Mouse (Mus musculus): ENCODE measurements around the gene Rexo5. TPM values are rescaled to one million over a fixed set of nuclear protein-coding genes. Genes with fewer than 3 reads are reported as not detected.

Gene Rexo5
- total and polyA plus RNA-seq, 3 experiments, result 0.75 to 3.3 (median 1.2) TPM

DNA sequence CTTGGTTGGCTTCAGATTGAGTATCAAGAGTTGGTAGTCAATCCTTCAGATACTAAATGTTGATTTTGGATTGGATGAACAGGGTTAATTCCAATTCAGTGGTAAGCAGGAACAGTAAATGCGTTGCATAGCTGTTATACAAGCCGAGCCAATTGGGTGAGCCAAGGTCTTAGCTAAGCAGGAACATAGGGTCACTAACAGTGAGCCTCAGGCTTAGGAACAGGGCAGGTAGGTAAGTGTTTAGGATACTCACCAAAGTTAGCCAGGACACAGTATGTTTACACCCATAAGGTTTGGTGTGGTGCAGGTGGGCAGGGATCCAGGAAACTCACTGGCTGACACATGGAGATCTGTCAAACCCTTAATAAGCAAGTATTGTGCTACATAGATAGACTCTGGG, 53.6 kb downstream of the Rexo5 start:
- no peak for DNase-seq
- Histone ChIP-seq H3K27me3 (ENCODE audit: control insufficient read depth, insufficient read depth, low read length) (no peaks in the 10 kb centered on the region), H3K79me2 (replicated peaks; ENCODE audit: control insufficient read depth, insufficient read depth, low read length) (no peaks in the 10 kb centered on the region), H3K4me1 (ENCODE audit: control insufficient read depth, insufficient read depth, low read length) (peaks cover 2% of the 10 kb centered on the region), H3K9ac (ENCODE audit: low read depth, low read length) (no peak overlapping the region), H3K4me3 (no peak overlapping the region), H3K27ac (no peak overlapping the region), H3K36me3 (ENCODE audit: control insufficient read depth, insufficient read depth, low read length) (peaks cover 2% of the 10 kb centered on the region; the same call in 1 of the 2 replicates)
- 77% methylated on average over 2 of the region's 2 CpGs for WGBS
- intact Hi-C loops (cut with DNase I), result loop anchor here (5.0 to 10.0 kb wide), 2 partner anchors 115 to 477 kb away; partner anchors contain the start of gene Abca15
- no peak for TF ChIP-seq POLR2A (IDR thresholded peaks at IDR 0.05; ENCODE audit: insufficient read depth, low read depth, low read length)
- TF ChIP-seq CTCF (IDR thresholded peaks at IDR 0.05), result no peak
- no peak for TF ChIP-seq EP300 (IDR thresholded peaks at IDR 0.05; ENCODE audit: insufficient read depth, low read depth, low read length)

DNA sequence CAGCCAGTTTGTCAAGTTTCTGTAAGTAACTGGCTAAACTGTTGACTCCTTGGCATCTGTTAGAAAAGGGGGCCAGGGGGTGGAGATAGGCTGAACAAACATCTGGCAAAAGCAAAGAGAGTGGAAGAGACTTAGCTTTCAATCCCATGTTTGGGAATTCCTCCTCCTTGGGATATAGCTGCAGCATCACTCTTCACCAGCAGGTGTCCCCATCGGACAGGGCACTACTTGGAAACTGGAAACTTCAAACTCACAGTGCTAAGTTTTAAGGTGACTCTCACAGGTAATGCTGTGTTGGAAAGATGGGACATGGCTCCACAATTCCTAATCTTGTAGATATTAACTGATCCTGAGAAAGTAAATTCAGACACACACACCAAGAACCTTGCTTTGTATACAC, 55.3 kb downstream of the Rexo5 start:
- Histone ChIP-seq H3K27me3 (ENCODE audit: control insufficient read depth, insufficient read depth, low read length) (no peaks in the 10 kb centered on the region), H3K27ac (no peak overlapping the region), H3K9ac (ENCODE audit: low read depth, low read length) (no peak overlapping the region), H3K4me1 (ENCODE audit: control insufficient read depth, insufficient read depth, low read length) (peaks cover 2% of the 10 kb centered on the region), H3K4me3 (no peak overlapping the region), H3K36me3 (ENCODE audit: control insufficient read depth, insufficient read depth, low read length) (peaks cover 2% of the 10 kb centered on the region; the same call in 1 of the 2 replicates), H3K79me2 (replicated peaks; ENCODE audit: control insufficient read depth, insufficient read depth, low read length) (no peaks in the 10 kb centered on the region)
- DNase-seq, result peak; percentile 51 to 82
- intact Hi-C loops (cut with DNase I), result loop anchor here (1.0 to 10.0 kb wide), 6 partner anchors 113 to 476 kb away; partner anchors contain the start of genes Abca14, Abca15, Crym and Tmem159
- peak; percentile 97 for TF ChIP-seq CTCF (IDR thresholded peaks at IDR 0.05)
- no peak for TF ChIP-seq POLR2A (IDR thresholded peaks at IDR 0.05; ENCODE audit: insufficient read depth, low read depth, low read length)
- peak; percentile 91 for TF ChIP-seq EP300 (IDR thresholded peaks at IDR 0.05; ENCODE audit: insufficient read depth, low read depth, low read length)
- 0% methylated on average over 1 of the region's 1 CpGs for WGBS

GRCm38 (mm10) chr7:119850737-119851136, 56.9 kb downstream of the Rexo5 start:
- peak; percentile 37 to 68 for DNase-seq
- peaks cover 2% of the 10 kb centered on the region; the same call in 1 of the 2 replicates for H3K36me3 ChIP-seq (ENCODE audit: control insufficient read depth, insufficient read depth, low read length)
- no peak overlapping the region for H3K9ac ChIP-seq (ENCODE audit: low read depth, low read length)
- TF ChIP-seq POLR2A (IDR thresholded peaks at IDR 0.05; ENCODE audit: insufficient read depth, low read depth, low read length), result no peak
- no peak for TF ChIP-seq CTCF (IDR thresholded peaks at IDR 0.05)
- TF ChIP-seq EP300 (IDR thresholded peaks at IDR 0.05; ENCODE audit: insufficient read depth, low read depth, low read length), result peak; percentile 75
- H3K27ac ChIP-seq, result no peak overlapping the region
- peaks cover 2% of the 10 kb centered on the region for H3K4me1 ChIP-seq (ENCODE audit: control insufficient read depth, insufficient read depth, low read length)
- intact Hi-C loops (cut with DNase I), result no loop called here
- no peaks in the 10 kb centered on the region for H3K79me2 ChIP-seq (replicated peaks; ENCODE audit: control insufficient read depth, insufficient read depth, low read length)
- WGBS, result 40% methylated on average over 5 of the region's 5 CpGs
- H3K4me3 ChIP-seq, result no peak overlapping the region
- no peaks in the 10 kb centered on the region for H3K27me3 ChIP-seq (ENCODE audit: control insufficient read depth, insufficient read depth, low read length)

- H3K27ac ChIP-seq, result no peak overlapping the region
- no peak overlapping the region for H3K9ac ChIP-seq (ENCODE audit: low read depth, low read length)
- intact Hi-C loops (cut with DNase I), result no loop called here
- H3K4me1 ChIP-seq (ENCODE audit: control insufficient read depth, insufficient read depth, low read length), result peaks cover 2% of the 10 kb centered on the region
- H3K27me3 ChIP-seq (ENCODE audit: control insufficient read depth, insufficient read depth, low read length), result no peaks in the 10 kb centered on the region
- no peak for DNase-seq
- peaks cover 2% of the 10 kb centered on the region; the same call in 1 of the 2 replicates for H3K36me3 ChIP-seq (ENCODE audit: control insufficient read depth, insufficient read depth, low read length)
- no peak for TF ChIP-seq POLR2A (IDR thresholded peaks at IDR 0.05; ENCODE audit: insufficient read depth, low read depth, low read length)
- TF ChIP-seq CTCF (IDR thresholded peaks at IDR 0.05), result no peak
- H3K4me3 ChIP-seq, result no peak overlapping the region
- H3K79me2 ChIP-seq (replicated peaks; ENCODE audit: control insufficient read depth, insufficient read depth, low read length), result no peaks in the 10 kb centered on the region
Observed at GRCm38 (mm10) chr7:119852494-119852893, 58.7 kb downstream of the Rexo5 start.

DNA sequence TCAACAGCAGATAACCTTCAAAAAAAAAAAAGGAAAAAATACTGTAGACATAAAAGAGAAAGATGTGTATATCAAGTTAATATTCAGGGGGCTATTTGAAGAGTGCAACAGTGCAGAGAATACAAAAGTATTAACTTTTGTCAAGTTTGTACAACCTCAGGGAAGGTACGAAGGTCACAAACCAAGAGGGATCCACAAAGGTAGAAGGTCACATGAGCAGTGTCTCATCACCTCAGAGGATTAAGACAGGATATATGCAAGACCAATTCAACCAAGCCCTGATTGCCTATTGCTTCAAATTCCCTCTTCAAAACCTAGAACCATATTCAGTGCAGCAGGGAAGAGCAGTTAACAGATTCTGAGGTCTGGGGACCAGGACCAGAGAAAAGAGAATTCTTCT, 59.4 kb downstream of the Rexo5 start:
- Histone ChIP-seq H3K27me3 (ENCODE audit: control insufficient read depth, insufficient read depth, low read length) (no peaks in the 10 kb centered on the region), H3K9ac (ENCODE audit: low read depth, low read length) (no peak overlapping the region), H3K79me2 (replicated peaks; ENCODE audit: control insufficient read depth, insufficient read depth, low read length) (no peaks in the 10 kb centered on the region), H3K27ac (no peak overlapping the region), H3K4me1 (ENCODE audit: control insufficient read depth, insufficient read depth, low read length) (peaks cover 2% of the 10 kb centered on the region), H3K36me3 (ENCODE audit: control insufficient read depth, insufficient read depth, low read length) (peaks cover 2% of the 10 kb centered on the region; the same call in 1 of the 2 replicates), H3K4me3 (no peak overlapping the region)
- WGBS, result 98% methylated on average over 1 of the region's 1 CpGs
- intact Hi-C loops (cut with DNase I), result no loop called here
- DNase-seq, result no peak
- TF ChIP-seq CTCF (IDR thresholded peaks at IDR 0.05), result no peak
- TF ChIP-seq POLR2A (IDR thresholded peaks at IDR 0.05; ENCODE audit: insufficient read depth, low read depth, low read length), result no peak
- TF ChIP-seq EP300 (IDR thresholded peaks at IDR 0.05; ENCODE audit: insufficient read depth, low read depth, low read length), result no peak

GRCm38 (mm10) chr7:119854362-119854761, 60.6 kb downstream of the Rexo5 start:
- peaks cover 2% of the 10 kb centered on the region; the same call in 1 of the 2 replicates for H3K36me3 ChIP-seq (ENCODE audit: control insufficient read depth, insufficient read depth, low read length)
- no peak for DNase-seq
- H3K79me2 ChIP-seq (replicated peaks; ENCODE audit: control insufficient read depth, insufficient read depth, low read length), result no peaks in the 10 kb centered on the region
- no peak overlapping the region for H3K27ac ChIP-seq
- no peak overlapping the region for H3K9ac ChIP-seq (ENCODE audit: low read depth, low read length)
- H3K4me3 ChIP-seq, result no peak overlapping the region
- no peak for TF ChIP-seq EP300 (IDR thresholded peaks at IDR 0.05; ENCODE audit: insufficient read depth, low read depth, low read length)
- TF ChIP-seq POLR2A (IDR thresholded peaks at IDR 0.05; ENCODE audit: insufficient read depth, low read depth, low read length), result no peak
- TF ChIP-seq CTCF (IDR thresholded peaks at IDR 0.05), result no peak
- no peaks in the 10 kb centered on the region for H3K27me3 ChIP-seq (ENCODE audit: control insufficient read depth, insufficient read depth, low read length)
- 90% methylated on average over 2 of the region's 2 CpGs for WGBS
- H3K4me1 ChIP-seq (ENCODE audit: control insufficient read depth, insufficient read depth, low read length), result peaks cover 2% of the 10 kb centered on the region
- intact Hi-C loops (cut with DNase I), result no loop called here

Measured in heart, adult 2 months (tissue).